Mouse (Mus musculus): ENCODE measurements around the gene P4htm. TPM values are rescaled to one million over a fixed set of nuclear protein-coding genes. Genes with fewer than 3 reads are reported as not detected.
A peak's percentile ranks its signal among the peaks of the same experiment; 100 is the strongest.
"Not testable (repeated sequence)": the region's sequence is repeated elsewhere in the genome, so short reads cannot be mapped to it uniquely, and the experiment has no call there.

Gene P4htm
- 11.9 and 12.1 TPM in 2 replicates for polyA plus RNA-seq (2016; fragmentation: Nextera tagmentation; extraction: Ambion mirVana)

DNA sequence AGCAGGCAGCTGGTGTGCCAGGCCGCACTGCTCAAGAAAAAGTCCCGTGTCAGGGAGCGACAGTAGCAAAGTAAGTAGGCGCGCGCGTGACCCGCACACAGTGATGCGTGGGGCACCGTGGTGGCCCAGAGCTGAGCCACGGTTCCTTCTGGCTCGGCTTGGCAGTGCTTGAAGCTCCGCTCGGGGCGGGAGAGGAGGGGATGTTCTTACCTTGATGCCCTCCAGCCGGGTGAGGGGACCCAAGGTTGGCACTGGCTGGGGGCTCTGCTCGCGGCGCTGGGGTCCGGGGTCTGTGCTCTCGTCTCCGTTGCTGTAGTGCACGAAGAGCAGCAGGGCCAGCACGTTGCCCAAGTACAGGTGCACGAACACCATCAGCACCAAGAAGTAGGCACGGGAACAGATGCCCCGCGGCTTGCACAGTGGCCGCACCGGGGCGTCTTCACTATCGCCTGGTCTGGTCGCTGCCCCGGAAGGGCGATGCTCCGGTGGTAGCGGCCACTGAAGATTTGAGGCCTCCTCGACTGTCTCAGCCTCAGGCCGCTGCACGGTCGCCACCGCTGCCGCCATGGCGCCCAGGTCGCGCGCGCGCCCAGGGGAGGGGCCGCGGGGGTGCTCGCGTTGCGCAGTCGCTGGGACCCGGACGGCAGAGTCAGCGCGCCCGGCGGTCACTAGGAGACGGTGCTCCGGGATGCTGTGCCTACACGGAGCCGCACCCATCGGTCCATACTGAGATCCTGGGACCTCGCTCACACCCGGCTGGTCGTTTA is at the start of gene P4htm:
Gene P4htm, minus strand, starts transcription at position 670 of the 767 bp plus-strand sequence.
- 2% methylated on average over 69 of the region's 69 CpGs for WGBS
- DNase-seq (ENCODE audit: extremely low spot score, low spot score), result peak; percentile 62

DNA sequence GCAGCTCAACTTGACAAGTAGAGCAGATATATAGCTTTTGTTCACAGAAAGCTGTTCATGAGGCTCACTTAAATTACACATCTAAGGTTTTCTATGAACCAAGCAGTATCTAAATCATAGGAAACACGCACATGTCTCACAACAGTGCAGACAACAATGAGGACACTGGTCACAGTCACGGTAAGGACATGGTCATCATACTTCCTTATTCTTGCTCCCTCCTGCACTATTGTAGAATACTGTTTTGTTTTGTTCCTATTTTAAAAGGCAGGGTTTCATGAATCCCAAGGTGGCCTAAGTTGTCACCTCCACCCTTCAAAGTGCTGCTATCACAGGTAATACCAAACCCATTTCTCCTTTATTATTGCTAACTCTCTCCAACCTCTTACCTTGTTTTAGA is 42.4 kb upstream of the P4htm start:
- Histone ChIP-seq H3K4me3 (no peak overlapping the region), H3K27ac (no peak overlapping the region), H3K36me3 (replicated peaks) (peaks cover 88% of the 10 kb centered on the region), H3K4me1 (no peaks in the 10 kb centered on the region), H3K27me3 (ENCODE audit: poor library complexity, severe bottlenecking) (no peaks in the 10 kb centered on the region), H3K9me3 (no peaks in the 10 kb centered on the region)
- no peak for DNase-seq (ENCODE audit: extremely low spot score, low spot score)
- WGBS, result 98% methylated on average over 2 of the region's 2 CpGs

More for the DNA sequence above, at the start of gene P4htm:
- Histone ChIP-seq H3K4me1 (peaks cover 23% of the 10 kb centered on the region), H3K4me3 (peak within 1 kb of the TSS; percentile 77), H3K36me3 (replicated peaks) (peaks cover 20% of the 10 kb centered on the region), H3K27me3 (ENCODE audit: poor library complexity, severe bottlenecking) (no peaks in the 10 kb centered on the region), H3K27ac (peak within 1 kb of the TSS; percentile 88), H3K9me3 (no peaks in the 10 kb centered on the region)

DNA sequence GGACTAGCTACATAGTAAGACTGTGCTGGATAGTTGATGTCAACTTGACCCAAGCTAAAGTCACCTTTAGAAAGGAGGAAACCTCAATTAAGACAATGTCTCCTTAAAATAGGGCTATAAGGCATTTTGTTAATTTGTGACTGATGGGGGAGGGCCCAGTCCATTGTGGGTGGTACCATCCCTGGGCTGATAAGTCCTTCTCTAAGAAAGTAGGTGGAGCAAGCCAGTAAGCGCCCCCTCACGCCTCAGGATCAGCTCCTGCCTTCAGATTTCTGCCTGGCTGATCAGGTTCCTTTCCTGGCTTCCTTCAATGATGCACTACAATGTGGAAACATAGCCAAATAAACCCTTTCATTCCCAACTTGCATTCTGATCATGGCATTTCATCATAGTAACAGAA is 37.9 kb upstream of the P4htm start:
- H3K4me1 ChIP-seq, result no peaks in the 10 kb centered on the region
- 81% methylated on average over 2 of the region's 2 CpGs for WGBS
- no peaks in the 10 kb centered on the region for H3K27me3 ChIP-seq (ENCODE audit: poor library complexity, severe bottlenecking)
- no peak overlapping the region for H3K27ac ChIP-seq
- no peak overlapping the region for H3K4me3 ChIP-seq
- DNase-seq (ENCODE audit: extremely low spot score, low spot score), result no peak
- no peaks in the 10 kb centered on the region for H3K9me3 ChIP-seq
- peaks cover 76% of the 10 kb centered on the region for H3K36me3 ChIP-seq (replicated peaks)

DNA sequence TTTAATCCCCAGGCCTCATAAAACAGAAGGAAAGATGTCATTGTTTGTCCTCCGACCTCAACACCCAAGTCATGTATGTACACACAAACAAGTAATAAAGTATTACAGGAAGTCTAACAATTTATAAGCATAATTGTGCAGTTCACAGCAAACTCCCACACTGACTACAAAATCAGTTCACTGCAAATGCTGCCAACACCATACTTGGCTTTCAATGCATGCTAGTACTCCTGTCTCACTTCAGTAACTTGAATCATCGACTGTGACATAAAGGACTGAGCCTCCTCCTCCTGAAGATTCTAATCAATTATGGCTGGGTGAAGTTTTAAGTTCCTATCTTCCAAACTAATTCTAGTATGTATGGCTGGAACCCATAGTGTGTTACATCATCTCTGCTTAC is 36.4 kb upstream of the P4htm start:
- Histone ChIP-seq H3K27ac (no peak overlapping the region), H3K9me3 (no peaks in the 10 kb centered on the region), H3K27me3 (ENCODE audit: poor library complexity, severe bottlenecking) (no peaks in the 10 kb centered on the region), H3K4me1 (no peaks in the 10 kb centered on the region), H3K4me3 (no peak overlapping the region), H3K36me3 (replicated peaks) (peaks cover 70% of the 10 kb centered on the region)
- 87% methylated on average over 2 of the region's 2 CpGs for WGBS
- no peak for DNase-seq (ENCODE audit: extremely low spot score, low spot score)

DNA sequence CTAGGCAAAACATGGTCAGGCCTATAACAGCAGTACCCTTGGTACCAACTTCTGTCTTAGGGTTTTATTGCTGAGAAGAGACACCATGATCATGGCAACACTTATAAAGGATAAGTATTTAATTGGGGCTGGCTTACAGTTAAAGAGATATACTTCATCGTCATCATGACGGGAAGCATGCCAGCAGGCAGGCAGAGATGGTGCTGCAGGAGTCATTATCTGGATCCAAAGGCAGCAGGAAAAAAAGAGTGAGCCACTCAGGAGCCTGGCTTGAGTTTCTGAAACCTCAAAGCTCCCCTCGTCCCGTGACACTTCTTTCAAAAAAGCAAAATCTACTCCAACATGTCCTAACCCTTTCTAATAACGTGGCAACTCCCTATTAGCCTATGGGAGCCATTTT is 34.9 kb upstream of the P4htm start:
- no peak overlapping the region for H3K27ac ChIP-seq
- no peaks in the 10 kb centered on the region for H3K27me3 ChIP-seq (ENCODE audit: poor library complexity, severe bottlenecking)
- H3K36me3 ChIP-seq (replicated peaks), result peaks cover 63% of the 10 kb centered on the region
- 90% methylated on average over 5 of the region's 5 CpGs for WGBS
- H3K4me1 ChIP-seq, result no peaks in the 10 kb centered on the region
- DNase-seq (ENCODE audit: extremely low spot score, low spot score), result no peak
- H3K4me3 ChIP-seq, result no peak overlapping the region
- no peaks in the 10 kb centered on the region for H3K9me3 ChIP-seq

DNA sequence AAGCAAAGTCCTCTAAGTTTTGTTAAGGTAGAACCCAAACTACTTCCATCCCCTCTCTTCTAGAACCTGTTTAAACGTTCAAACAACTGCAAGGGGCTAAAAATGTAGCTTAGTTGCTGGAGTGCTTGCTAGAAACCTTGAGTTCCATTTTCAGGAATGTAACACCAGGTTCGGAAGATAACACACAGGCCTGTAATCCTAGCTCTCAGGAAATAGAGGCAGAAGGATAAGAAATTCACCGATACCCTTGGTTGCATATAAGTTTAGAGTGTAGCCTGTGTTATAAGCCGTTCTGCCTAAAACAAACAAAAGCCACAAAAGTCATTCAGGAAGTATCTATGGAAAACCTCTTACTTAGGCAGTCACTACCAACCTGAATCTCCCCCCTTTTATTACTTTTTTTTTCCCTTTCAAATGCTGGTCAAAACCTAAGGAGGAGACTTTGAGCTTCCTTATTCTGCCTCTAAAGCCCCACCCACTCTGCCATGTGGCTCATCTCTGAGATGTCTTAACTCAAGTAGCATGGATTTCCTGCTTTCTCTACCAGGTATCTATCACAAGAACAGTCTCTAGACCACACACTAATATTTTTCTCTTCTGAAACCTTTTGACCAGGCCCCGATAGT is 34.3 kb upstream of the P4htm start:
- H3K4me1 ChIP-seq, result no peaks in the 10 kb centered on the region
- no peaks in the 10 kb centered on the region for H3K27me3 ChIP-seq (ENCODE audit: poor library complexity, severe bottlenecking)
- H3K36me3 ChIP-seq (replicated peaks), result peaks cover 61% of the 10 kb centered on the region
- H3K9me3 ChIP-seq, result no peaks in the 10 kb centered on the region
- 93% methylated on average over 5 of the region's 5 CpGs for WGBS
- no peak overlapping the region for H3K27ac ChIP-seq
- DNase-seq (ENCODE audit: extremely low spot score, low spot score), result no peak
- no peak overlapping the region for H3K4me3 ChIP-seq

DNA sequence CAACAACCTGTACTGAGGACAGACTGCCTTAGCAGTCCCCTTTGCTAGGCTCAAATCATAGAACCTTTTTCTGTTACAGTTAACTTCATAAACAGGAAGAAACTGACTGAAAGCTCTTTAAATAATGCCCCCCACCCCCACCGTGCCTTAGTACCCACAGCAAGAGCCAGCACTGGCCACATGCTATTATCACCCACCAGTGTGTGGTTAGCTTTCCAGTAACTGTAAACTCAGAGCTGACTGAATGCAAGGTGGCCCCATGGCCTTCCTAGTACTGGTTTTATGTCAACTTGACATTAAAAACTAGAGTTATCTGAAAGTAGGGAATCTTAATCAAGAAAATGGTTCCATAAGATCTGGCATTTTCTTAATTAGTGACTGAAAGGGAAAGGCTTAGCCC is 33.2 kb upstream of the P4htm start:
- Histone ChIP-seq H3K4me3 (no peak overlapping the region), H3K9me3 (no peaks in the 10 kb centered on the region), H3K4me1 (no peaks in the 10 kb centered on the region), H3K36me3 (replicated peaks) (peaks cover 61% of the 10 kb centered on the region), H3K27ac (no peak overlapping the region), H3K27me3 (ENCODE audit: poor library complexity, severe bottlenecking) (no peaks in the 10 kb centered on the region)
- WGBS, result 76% methylated on average over 1 of the region's 1 CpGs
- no peak for DNase-seq (ENCODE audit: extremely low spot score, low spot score)

DNA sequence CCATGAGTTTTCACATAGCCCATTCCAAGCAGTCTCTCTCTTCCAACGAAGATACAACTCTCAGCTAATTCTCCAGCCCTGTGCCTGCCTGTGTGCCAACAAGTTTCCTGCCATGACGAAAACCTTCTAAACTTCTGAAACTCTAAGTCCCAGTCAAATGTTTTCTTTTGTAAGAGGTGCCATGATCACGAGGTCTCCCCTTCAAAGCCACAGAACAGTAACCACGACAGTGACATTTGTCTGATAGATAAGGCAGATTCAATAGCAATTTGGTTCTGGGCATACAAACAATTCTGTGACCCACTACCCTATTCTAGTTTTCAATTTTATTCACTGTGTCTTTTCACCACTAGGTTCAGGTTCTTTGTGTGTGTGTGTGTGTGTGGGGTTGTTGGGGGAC is 30.7 kb upstream of the P4htm start:
- Histone ChIP-seq H3K36me3 (replicated peaks) (peaks cover 49% of the 10 kb centered on the region), H3K27me3 (ENCODE audit: poor library complexity, severe bottlenecking) (no peaks in the 10 kb centered on the region), H3K4me1 (no peaks in the 10 kb centered on the region), H3K27ac (no peak overlapping the region), H3K9me3 (no peaks in the 10 kb centered on the region), H3K4me3 (no peak overlapping the region)
- WGBS, result 92% methylated on average over 4 of the region's 4 CpGs
- no peak for DNase-seq (ENCODE audit: extremely low spot score, low spot score)

DNA sequence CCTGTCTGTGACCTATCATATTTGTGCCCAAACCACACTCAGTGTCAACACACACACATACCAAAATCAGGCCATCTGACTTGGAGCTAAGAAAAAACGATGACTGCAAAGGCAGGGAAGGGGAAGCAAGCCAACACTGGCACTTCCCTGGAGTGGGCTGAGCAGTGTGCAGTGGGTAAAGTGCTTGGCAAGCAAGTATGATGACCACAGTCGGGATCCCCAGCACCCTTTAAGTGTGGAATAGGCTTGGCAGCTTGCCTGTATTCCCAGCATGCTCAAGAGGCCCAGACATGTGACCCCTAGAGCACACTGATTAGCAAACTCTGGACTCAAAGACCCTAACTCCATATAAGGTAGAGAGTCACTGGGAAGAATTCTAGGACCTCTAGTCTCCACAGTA is 29.0 kb upstream of the P4htm start:
- no peak for DNase-seq (ENCODE audit: extremely low spot score, low spot score)
- Histone ChIP-seq H3K4me1 (no peaks in the 10 kb centered on the region), H3K4me3 (no peak overlapping the region), H3K27me3 (ENCODE audit: poor library complexity, severe bottlenecking) (no peaks in the 10 kb centered on the region), H3K36me3 (replicated peaks) (peaks cover 41% of the 10 kb centered on the region), H3K9me3 (no peaks in the 10 kb centered on the region), H3K27ac (no peak overlapping the region)
- 77% methylated on average over 2 of the region's 2 CpGs for WGBS

DNA sequence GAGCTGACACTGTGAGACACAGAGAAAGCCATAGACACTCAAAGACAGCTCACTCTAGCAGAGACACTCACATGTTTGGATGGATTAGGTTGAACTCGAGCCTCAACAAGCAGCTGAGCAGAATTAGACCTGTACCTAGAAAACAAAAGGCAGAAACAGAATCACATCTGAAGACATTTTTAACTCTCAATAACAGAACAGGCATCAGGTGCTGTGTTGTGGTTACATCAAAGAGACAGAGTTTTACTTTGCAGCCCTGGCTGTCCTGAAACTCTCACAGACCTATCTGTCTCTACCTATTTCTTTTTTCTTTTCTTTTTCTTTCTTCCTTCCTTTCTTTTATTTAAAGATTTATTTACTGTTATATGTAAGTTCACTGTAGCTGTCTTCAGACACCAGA is 19.8 kb upstream of the P4htm start:
- 92% methylated on average over 1 of the region's 1 CpGs for WGBS
- no peaks in the 10 kb centered on the region for H3K27me3 ChIP-seq (ENCODE audit: poor library complexity, severe bottlenecking)
- no peak overlapping the region for H3K4me3 ChIP-seq
- peaks cover 87% of the 10 kb centered on the region for H3K36me3 ChIP-seq (replicated peaks)
- H3K4me1 ChIP-seq, result 0 out of 2 replicates have a peak, but pooled peaks cover 3% of the 10 kb centered on the region
- no peaks in the 10 kb centered on the region for H3K9me3 ChIP-seq
- H3K27ac ChIP-seq, result no peak overlapping the region
- no peak for DNase-seq (ENCODE audit: extremely low spot score, low spot score)

DNA sequence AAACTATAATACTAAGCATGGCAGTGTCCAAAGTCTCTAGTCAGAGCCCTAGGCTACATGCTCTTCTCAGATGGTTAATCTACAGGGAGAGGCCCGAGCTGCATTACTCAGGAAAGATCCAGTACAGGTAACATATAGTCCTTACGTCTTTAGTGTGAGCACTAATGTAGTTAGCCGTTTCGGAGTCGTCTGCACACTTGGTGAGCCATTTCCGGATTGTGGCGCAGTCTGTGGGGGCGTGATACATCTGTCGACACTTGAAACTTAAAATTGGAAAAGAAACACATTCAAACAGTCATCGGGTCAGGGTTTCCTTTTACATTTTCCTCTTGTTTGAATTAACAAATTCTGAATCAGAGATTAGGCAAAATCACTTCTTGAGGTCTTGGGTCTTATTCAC is 14.0 kb upstream of the P4htm start:
- H3K4me3 ChIP-seq, result no peak overlapping the region
- 95% methylated on average over 10 of the region's 10 CpGs for WGBS
- no peak for DNase-seq (ENCODE audit: extremely low spot score, low spot score)
- 0 out of 2 replicates have a peak, but pooled peaks cover 7% of the 10 kb centered on the region for H3K4me1 ChIP-seq
- H3K27me3 ChIP-seq (ENCODE audit: poor library complexity, severe bottlenecking), result no peaks in the 10 kb centered on the region
- no peaks in the 10 kb centered on the region for H3K9me3 ChIP-seq
- H3K36me3 ChIP-seq (replicated peaks), result peaks cover 100% of the 10 kb centered on the region
- H3K27ac ChIP-seq, result no peak overlapping the region

DNA sequence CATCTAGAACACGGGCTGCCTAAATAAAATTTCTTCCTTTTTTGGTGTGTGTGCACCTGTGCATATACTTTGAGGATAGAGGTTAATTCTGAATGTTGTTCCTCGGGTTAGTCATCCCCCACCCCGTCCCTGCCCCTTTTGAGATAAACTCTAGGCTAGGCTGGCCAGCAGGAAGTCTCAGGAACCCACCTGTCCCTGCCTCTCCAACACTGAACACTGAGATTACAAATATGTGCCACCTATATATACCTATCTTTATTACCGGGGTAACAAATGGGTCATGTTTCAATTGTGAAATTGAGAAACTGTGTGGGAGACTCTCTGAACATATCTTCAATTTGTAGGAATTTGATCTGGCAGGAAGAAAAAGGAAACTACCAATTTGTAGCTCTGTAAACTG is 11.4 kb upstream of the P4htm start:
- Histone ChIP-seq H3K36me3 (replicated peaks) (peaks cover 100% of the 10 kb centered on the region), H3K27me3 (ENCODE audit: poor library complexity, severe bottlenecking) (no peaks in the 10 kb centered on the region), H3K4me1 (peaks cover 12% of the 10 kb centered on the region; the same call in 1 of the 2 replicates), H3K4me3 (no peak overlapping the region), H3K9me3 (no peaks in the 10 kb centered on the region), H3K27ac (no peak overlapping the region)
- whole genome bisulfite sequencing, result 91% methylated on average over 4 of the region's 4 CpGs
- no peak for DNase-seq (ENCODE audit: extremely low spot score, low spot score)

DNA sequence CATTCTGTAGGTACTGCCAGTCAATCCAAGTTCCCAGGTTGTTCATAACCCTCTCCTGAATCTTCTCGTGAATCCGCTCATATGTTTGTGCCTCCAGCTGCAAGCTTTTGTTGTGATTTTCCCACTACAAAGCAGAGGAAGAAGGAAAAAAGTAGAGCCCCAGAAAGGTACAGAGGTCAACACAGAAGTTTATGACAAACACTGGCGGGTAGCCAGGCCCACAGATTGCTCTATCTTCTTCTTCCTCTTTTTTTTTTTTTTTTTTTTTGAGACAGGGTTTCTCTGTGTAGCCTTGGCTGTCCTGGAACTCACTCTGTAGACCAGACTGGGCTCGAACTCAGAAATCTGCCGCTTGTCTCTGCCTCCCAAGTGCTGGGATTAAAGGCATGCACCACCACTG is 10.5 kb upstream of the P4htm start:
- H3K4me3 ChIP-seq; H3K27ac ChIP-seq; H3K9me3 ChIP-seq; DNase-seq (ENCODE audit: extremely low spot score, low spot score); H3K27me3 ChIP-seq (ENCODE audit: poor library complexity, severe bottlenecking): not testable (repeated sequence)
- 95% methylated on average over 5 of the region's 5 CpGs for WGBS
- peaks cover 100% of the 10 kb centered on the region for H3K36me3 ChIP-seq (replicated peaks)
- peaks cover 12% of the 10 kb centered on the region; the same call in 1 of the 2 replicates for H3K4me1 ChIP-seq
